In genomic region chr15:98852733-98853132, GRCm38 (mm10) we compare ENCODE assay signal across 27 mouse cellular contexts. TPM values are rescaled to one million over a fixed set of nuclear protein-coding genes. Genes with fewer than 3 reads are reported as not detected.
A peak's percentile ranks its signal among the peaks of the same experiment; 100 is the strongest.
DNase-seq lines count a peak whose midpoint lies in the region; ATAC-seq and TF ChIP-seq lines count a peak whose summit lies in the region.
"Had no signal": no experiment of that assay in that cellular context is flagged by ENCODE, and none has a peak within 500 bp of the region (broad histone marks: within the 10 kb centered on the region; RNA-seq: fewer than 3 reads in every experiment).

No protein-coding gene starts in this region.

- intact Hi-C loops in gastrocnemius, postnatal 36 days (cut with DNase I) = no loop called here

- H3K4me2 ChIP-seq in kidney, postnatal 0 days (ENCODE audit: low read length) = no peak overlapping the region
- H3K4me2 ChIP-seq in kidney, embryonic 14.5 days (replicated peaks; ENCODE audit: low read depth, low read length) = no peak overlapping the region
- no peak overlapping the region for H3K4me2 ChIP-seq in lung, postnatal 0 days (replicated peaks; ENCODE audit: low read depth, low read length)
- no peak overlapping the region for H3K4me2 ChIP-seq in stomach, postnatal 0 days (replicated peaks; ENCODE audit: low read depth)
- H3K4me2 ChIP-seq: embryonic facial prominence, embryonic 15.5 days; forebrain, embryonic 12.5 days; hindbrain, embryonic 14.5 days; limb, embryonic 15.5 days; liver, embryonic 13.5 days; midbrain, embryonic 11.5 days had no signal

- no peaks in the 10 kb centered on the region for H3K4me1 ChIP-seq in kidney, postnatal 0 days (replicated peaks; ENCODE audit: insufficient read depth, low read length)
- H3K4me1 ChIP-seq in kidney, embryonic 14.5 days (ENCODE audit: control insufficient read depth, insufficient read depth, low read length) = no peaks in the 10 kb centered on the region
- no peaks in the 10 kb centered on the region for H3K4me1 ChIP-seq in lung, postnatal 0 days (ENCODE audit: insufficient read depth, low read depth, low read length)
- no peaks in the 10 kb centered on the region for H3K4me1 ChIP-seq in stomach, postnatal 0 days (replicated peaks; ENCODE audit: control insufficient read depth, insufficient read depth)
- H3K4me1 ChIP-seq: embryonic facial prominence, embryonic 15.5 days; forebrain, embryonic 12.5 days; limb, embryonic 10.5 days; limb, embryonic 15.5 days; liver, embryonic 13.5 days had no signal

- peak; percentile 4 for DNase-seq in gastrocnemius, postnatal 25 days
- no peak for DNase-seq in gastrocnemius, postnatal 36 days
- DNase-seq in kidney, postnatal 0 days (ENCODE audit: low spot score) = no peak
- no peak for DNase-seq in lung, postnatal 0 days (ENCODE audit: low spot score)
- no peak for DNase-seq in lung, adult 18-20 months
- no peak for DNase-seq in stomach, postnatal 0 days (ENCODE audit: low spot score)
- DNase-seq: adrenal gland, postnatal 25 days; cerebellum, postnatal 10 days; forebrain, postnatal 0 days; layer of hippocampus, adult 9-11 months; liver, embryonic 13.5 days; lung, postnatal 14 days; right cerebral cortex, postnatal 4 days; thymus, adult 2 months had no signal

- peaks cover 93% of the 10 kb centered on the region for H3K36me3 ChIP-seq in kidney, postnatal 0 days (ENCODE audit: insufficient read depth, low read length)
- H3K36me3 ChIP-seq in kidney, embryonic 14.5 days (ENCODE audit: control insufficient read depth, insufficient read depth, low read length) = peaks cover 100% of the 10 kb centered on the region
- peaks cover 84% of the 10 kb centered on the region for H3K36me3 ChIP-seq in lung, postnatal 0 days (ENCODE audit: insufficient read depth, low read length)
- peaks cover 72% of the 10 kb centered on the region for H3K36me3 ChIP-seq in stomach, postnatal 0 days (ENCODE audit: control insufficient read depth, insufficient read depth, low read length)

- ATAC-seq in kidney, postnatal 0 days (replicated peaks; ENCODE audit: low FRiP score, low read depth) = 0 out of 2 replicates have a peak, but pooled peaks have one; percentile 6
- no peak for ATAC-seq in kidney, embryonic 14.5 days (ENCODE audit: low FRiP score, low TSS enrichment)
- 0 out of 2 replicates have a peak, but pooled peaks have one; percentile 11 for ATAC-seq in lung, postnatal 0 days
- ATAC-seq in stomach, postnatal 0 days (ENCODE audit: low FRiP score, low TSS enrichment) = 0 out of 2 replicates have a peak, but pooled peaks have one; percentile 14
- ATAC-seq: CD4-positive, CD25-positive, alpha-beta regulatory T cell, adult 4 months; forebrain, postnatal 0 days; intestine, postnatal 0 days had no signal

- no peak for TF ChIP-seq EP300 in lung, postnatal 0 days (IDR thresholded peaks at IDR 0.05)
- no peak for TF ChIP-seq EP300 in stomach, postnatal 0 days (optimal IDR thresholded peaks at IDR 0.05)

- no peaks in the 10 kb centered on the region for H3K27me3 ChIP-seq in kidney, postnatal 0 days (ENCODE audit: insufficient read depth, low read length)
- H3K27me3 ChIP-seq in kidney, embryonic 14.5 days (ENCODE audit: control insufficient read depth, insufficient read depth, low read length) = no peaks in the 10 kb centered on the region
- H3K27me3 ChIP-seq in lung, postnatal 0 days (replicated peaks; ENCODE audit: insufficient read depth, low read length) = no peaks in the 10 kb centered on the region
- no peaks in the 10 kb centered on the region for H3K27me3 ChIP-seq in stomach, postnatal 0 days (ENCODE audit: control insufficient read depth, insufficient read depth, low read length)
- H3K27me3 ChIP-seq: embryonic facial prominence, embryonic 15.5 days; forebrain, embryonic 12.5 days; limb, embryonic 15.5 days; liver, embryonic 13.5 days had no signal

- no peak overlapping the region for H3K4me3 ChIP-seq in kidney, postnatal 0 days (replicated peaks; ENCODE audit: low read depth, low read length)
- no peak overlapping the region for H3K4me3 ChIP-seq in kidney, embryonic 14.5 days (ENCODE audit: low read length)
- H3K4me3 ChIP-seq in lung, postnatal 0 days (ENCODE audit: low read depth, low read length) = no peak overlapping the region
- H3K4me3 ChIP-seq in stomach, postnatal 0 days (ENCODE audit: low read depth, low read length) = no peak overlapping the region
- H3K4me3 ChIP-seq: embryonic facial prominence, embryonic 15.5 days; forebrain, embryonic 12.5 days; limb, embryonic 10.5 days; limb, embryonic 15.5 days; liver, embryonic 13.5 days had no signal

- WGBS in kidney, postnatal 0 days = 80% methylated on average over 9 of the region's 9 CpGs
- 91% methylated on average over 9 of the region's 9 CpGs for whole genome bisulfite sequencing in kidney, embryonic 14.5 days
- WGBS in lung, postnatal 0 days = 88% methylated on average over 9 of the region's 9 CpGs
- WGBS in stomach, postnatal 0 days = 84% methylated on average over 9 of the region's 9 CpGs

- no peaks in the 10 kb centered on the region for H3K9me3 ChIP-seq in kidney, postnatal 0 days (replicated peaks; ENCODE audit: low read length)
- H3K9me3 ChIP-seq in kidney, embryonic 14.5 days (ENCODE audit: control insufficient read depth, low read length) = no peaks in the 10 kb centered on the region
- H3K9me3 ChIP-seq in lung, postnatal 0 days (ENCODE audit: low read length) = no peaks in the 10 kb centered on the region
- H3K9me3 ChIP-seq in stomach, postnatal 0 days (ENCODE audit: control insufficient read depth, low read length) = no peaks in the 10 kb centered on the region
- H3K9me3 ChIP-seq: embryonic facial prominence, embryonic 15.5 days; forebrain, embryonic 12.5 days; limb, embryonic 10.5 days; limb, embryonic 15.5 days; liver, embryonic 13.5 days had no signal

- H3K27ac ChIP-seq in kidney, postnatal 0 days = no peak overlapping the region
- no peak overlapping the region for H3K27ac ChIP-seq in kidney, embryonic 14.5 days (ENCODE audit: low read depth, low read length)
- H3K27ac ChIP-seq in lung, postnatal 0 days (ENCODE audit: low read length) = no peak overlapping the region
- H3K27ac ChIP-seq in stomach, postnatal 0 days (replicated peaks) = no peak overlapping the region
- H3K27ac ChIP-seq: embryonic facial prominence, embryonic 15.5 days; forebrain, embryonic 12.5 days; hindbrain, embryonic 14.5 days; limb, embryonic 10.5 days; limb, embryonic 15.5 days; liver, embryonic 13.5 days had no signal

- no peak overlapping the region for H3K9ac ChIP-seq in kidney, postnatal 0 days (ENCODE audit: low read depth, low read length)
- no peak overlapping the region for H3K9ac ChIP-seq in kidney, embryonic 14.5 days (ENCODE audit: low read depth, low read length)
- H3K9ac ChIP-seq in lung, postnatal 0 days (replicated peaks; ENCODE audit: low read depth) = no peak overlapping the region
- H3K9ac ChIP-seq in stomach, postnatal 0 days (ENCODE audit: low read length) = no peak overlapping the region
- H3K9ac ChIP-seq: embryonic facial prominence, embryonic 15.5 days; forebrain, embryonic 12.5 days; forebrain, postnatal 0 days; hindbrain, embryonic 14.5 days; limb, embryonic 15.5 days; liver, embryonic 13.5 days had no signal

- TF ChIP-seq CTCF in kidney, postnatal 0 days (IDR thresholded peaks at IDR 0.05; ENCODE audit: low read depth) = no peak
- no peak for TF ChIP-seq CTCF in lung, postnatal 0 days (IDR thresholded peaks at IDR 0.05)
- TF ChIP-seq CTCF in stomach, postnatal 0 days (IDR thresholded peaks at IDR 0.05; ENCODE audit: low read depth) = no peak

RNA-seq across cellular contexts. Expression of gene Kmt2d, which starts 18.3 kb away (rescaled TPM):
- total RNA-seq in gastrocnemius, postnatal 25 days (2021) = 10 to 100 TPM; 36.6 to 43.5 TPM
- total RNA-seq in gastrocnemius, postnatal 36 days (2021) = 10 to 100 TPM; 42.7 to 46.4 TPM
- polyA plus RNA-seq in kidney, postnatal 0 days (2015; fragmentation: Nextera tagmentation; extraction: Ambion mirVana) = 6.4 and 8.3 TPM in 2 replicates
- polyA plus RNA-seq in kidney, embryonic 14.5 days (2014; fragmentation: Nextera tagmentation; extraction: Ambion mirVana) = 17.5 and 21.4 TPM in 2 replicates
- 8.7 and 11.1 TPM in 2 replicates for polyA plus RNA-seq in lung, postnatal 0 days (2015; fragmentation: Nextera tagmentation; extraction: Ambion mirVana)
- 5.1 TPM in 2 replicates for polyA plus RNA-seq in stomach, postnatal 0 days (2015; fragmentation: Nextera tagmentation; extraction: Ambion mirVana)

RNA-seq across cellular contexts. Expression of gene Prkag1, which starts 21.4 kb away (rescaled TPM):
- 10 to 100 TPM; 43.6 to 43.9 TPM for total RNA-seq in gastrocnemius, postnatal 25 days (2021)
- 10 to 100 TPM; 39.3 to 50.3 TPM for total RNA-seq in gastrocnemius, postnatal 36 days (2021)
- 83.1 and 94.5 TPM in 2 replicates for polyA plus RNA-seq in kidney, postnatal 0 days (2015; fragmentation: Nextera tagmentation; extraction: Ambion mirVana)
- polyA plus RNA-seq in kidney, embryonic 14.5 days (2014; fragmentation: Nextera tagmentation; extraction: Ambion mirVana) = 67.8 and 83.7 TPM in 2 replicates
- polyA plus RNA-seq in lung, postnatal 0 days (2015; fragmentation: Nextera tagmentation; extraction: Ambion mirVana) = 72.2 and 76.7 TPM in 2 replicates
- polyA plus RNA-seq in stomach, postnatal 0 days (2015; fragmentation: Nextera tagmentation; extraction: Ambion mirVana) = 56.2 TPM in 2 replicates

RNA-seq across cellular contexts. Expression of gene Rhebl1, which starts 41.6 kb away (rescaled TPM):
- 1 to 10 TPM; 2.5 to 2.9 TPM for total RNA-seq in gastrocnemius, postnatal 25 days (2021)
- total RNA-seq in gastrocnemius, postnatal 36 days (2021) = 1 to 10 TPM; 1.9 to 3.1 TPM
- 15.4 and 15.7 TPM in 2 replicates for polyA plus RNA-seq in kidney, postnatal 0 days (2015; fragmentation: Nextera tagmentation; extraction: Ambion mirVana)
- 14.4 and 22.4 TPM in 2 replicates for polyA plus RNA-seq in kidney, embryonic 14.5 days (2014; fragmentation: Nextera tagmentation; extraction: Ambion mirVana)
- polyA plus RNA-seq in lung, postnatal 0 days (2015; fragmentation: Nextera tagmentation; extraction: Ambion mirVana) = 8.1 and 10.2 TPM in 2 replicates
- polyA plus RNA-seq in stomach, postnatal 0 days (2015; fragmentation: Nextera tagmentation; extraction: Ambion mirVana) = 3.9 and 4.1 TPM in 2 replicates

RNA-seq across cellular contexts. Expression of gene Ddn, which starts 43.4 kb away (rescaled TPM):
- under 1 TPM; 0.38 to 0.74 TPM for total RNA-seq in gastrocnemius, postnatal 25 days (2021)
- under 1 TPM; 0.28 to 0.96 TPM for total RNA-seq in gastrocnemius, postnatal 36 days (2021)
- polyA plus RNA-seq in kidney, postnatal 0 days (2015; fragmentation: Nextera tagmentation; extraction: Ambion mirVana) = 4.4 and 6.1 TPM in 2 replicates
- polyA plus RNA-seq in kidney, embryonic 14.5 days (2014; fragmentation: Nextera tagmentation; extraction: Ambion mirVana) = 1.4 TPM in 2 replicates
- 0.04 TPM in 2 replicates for polyA plus RNA-seq in lung, postnatal 0 days (2015; fragmentation: Nextera tagmentation; extraction: Ambion mirVana)
- 0.02 TPM in 1 of 2 replicates, not detected in the other for polyA plus RNA-seq in stomach, postnatal 0 days (2015; fragmentation: Nextera tagmentation; extraction: Ambion mirVana)
- total RNA-seq: monocyte, adult 5-6 weeks had no signal
- polyA plus RNA-seq: CD4-positive, CD25-positive, alpha-beta regulatory T cell, adult 4 months; forebrain, embryonic 12.5 days; limb, embryonic 10.5 days; liver, embryonic 13.5 days had no signal

RNA-seq across cellular contexts. Expression of gene Dhh, which starts 45.6 kb away (rescaled TPM):
- total RNA-seq in gastrocnemius, postnatal 25 days (2021) = 1 to 10 TPM; 1.2 to 2.3 TPM
- under 1 TPM; 0.41 to 0.96 TPM for total RNA-seq in gastrocnemius, postnatal 36 days (2021)
- polyA plus RNA-seq in kidney, postnatal 0 days (2015; fragmentation: Nextera tagmentation; extraction: Ambion mirVana) = 2.6 and 2.9 TPM in 2 replicates
- polyA plus RNA-seq in kidney, embryonic 14.5 days (2014; fragmentation: Nextera tagmentation; extraction: Ambion mirVana) = 0.54 and 0.84 TPM in 2 replicates
- 5.1 and 6.6 TPM in 2 replicates for polyA plus RNA-seq in lung, postnatal 0 days (2015; fragmentation: Nextera tagmentation; extraction: Ambion mirVana)
- 0.89 and 1.1 TPM in 2 replicates for polyA plus RNA-seq in stomach, postnatal 0 days (2015; fragmentation: Nextera tagmentation; extraction: Ambion mirVana)
- total RNA-seq: common myeloid progenitor, adult 5-6 weeks; hematopoietic stem cell, adult 5-6 weeks; megakaryocyte progenitor cell, adult 5-6 weeks; monocyte, adult 5-6 weeks had no signal
- polyA plus RNA-seq: CD4-positive, CD25-positive, alpha-beta regulatory T cell, adult 4 months had no signal
